Mouse (Mus musculus) adrenal gland, adult 18-20 months (tissue): ENCODE measurements around the gene Fam160b1. TPM values are rescaled to one million over a fixed set of nuclear protein-coding genes. Genes with fewer than 3 reads are reported as not detected.

ENCODE experiments used
- DNase-seq, 2 experiments: peaks; one replicate each; pipeline ENCODE4 v3.0.0; 2021 to 2022; ENCODE audit warnings: low spot score in 2 of 2
- total RNA-seq, 2 experiments: library from RNA; stranded (reverse); gene quantifications; 1 replicate in 1 of 2; 2 replicates in 1 of 2; pipeline ENCODE4 v1.2.3; 2021

Fam160b1 gene
- total RNA-seq, 2 experiments from 2014 or later, result 17.1 to 20.3 TPM

DNA sequence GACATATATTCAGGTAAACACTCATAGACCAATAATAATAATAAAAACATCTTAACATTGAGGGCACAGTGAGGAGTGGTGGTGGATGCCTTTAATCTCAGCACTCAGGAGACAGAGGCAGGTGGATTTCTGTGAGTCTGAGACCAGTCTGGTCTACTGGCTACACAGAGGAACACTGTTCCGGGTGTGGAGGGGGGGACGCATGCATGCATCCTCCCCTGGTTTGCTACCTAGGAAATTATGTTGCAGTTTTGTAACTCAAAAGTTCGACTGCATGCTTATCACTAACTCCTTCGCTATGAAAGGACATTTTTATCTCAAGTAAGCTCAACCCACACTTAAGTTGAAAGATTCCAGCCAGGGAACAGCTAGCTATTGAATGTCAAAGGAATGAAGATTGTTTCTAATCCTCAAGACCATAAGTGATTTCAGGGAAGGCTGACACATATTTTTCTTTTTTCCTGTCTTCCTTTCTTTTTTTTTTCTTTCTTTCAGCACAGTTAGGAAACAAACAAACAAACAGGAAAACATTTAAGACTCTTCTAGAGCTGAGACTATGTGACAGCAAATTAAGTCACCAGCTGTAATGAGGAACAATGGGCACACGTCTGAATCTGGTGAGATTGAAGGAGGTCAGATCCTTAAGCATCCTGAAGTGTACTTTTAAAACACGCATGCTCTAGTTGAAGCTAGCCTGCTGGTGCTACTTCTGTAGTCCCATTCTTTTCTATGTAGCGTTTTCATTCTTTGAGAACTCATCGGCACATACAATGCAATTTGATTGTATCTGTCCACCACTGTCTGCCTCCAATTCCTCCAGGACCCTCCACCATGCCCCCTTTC is 19.4 kb upstream of the Fam160b1 start:
- DNase-seq, result no peak

DNA sequence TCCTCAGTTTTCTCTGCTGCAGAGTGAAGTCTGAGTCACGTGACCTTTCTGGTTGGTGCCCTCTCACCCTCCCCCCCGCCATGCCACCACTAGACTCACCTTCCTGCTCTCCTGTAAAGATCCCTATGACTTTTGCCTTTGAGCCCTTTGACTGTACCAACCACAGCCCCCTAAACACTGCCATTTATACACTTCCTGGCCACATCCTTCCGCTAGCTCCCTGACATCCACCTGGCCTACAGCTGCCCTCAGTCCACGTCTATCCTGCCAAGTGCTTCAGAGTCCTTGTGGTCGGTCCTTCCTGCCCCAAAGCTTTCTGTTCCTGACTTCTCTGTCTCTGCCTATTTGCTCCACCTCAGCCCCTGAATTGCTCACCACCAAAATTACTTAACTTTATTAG is 16.6 kb upstream of the Fam160b1 start:
- DNase-seq, result no peak

DNA sequence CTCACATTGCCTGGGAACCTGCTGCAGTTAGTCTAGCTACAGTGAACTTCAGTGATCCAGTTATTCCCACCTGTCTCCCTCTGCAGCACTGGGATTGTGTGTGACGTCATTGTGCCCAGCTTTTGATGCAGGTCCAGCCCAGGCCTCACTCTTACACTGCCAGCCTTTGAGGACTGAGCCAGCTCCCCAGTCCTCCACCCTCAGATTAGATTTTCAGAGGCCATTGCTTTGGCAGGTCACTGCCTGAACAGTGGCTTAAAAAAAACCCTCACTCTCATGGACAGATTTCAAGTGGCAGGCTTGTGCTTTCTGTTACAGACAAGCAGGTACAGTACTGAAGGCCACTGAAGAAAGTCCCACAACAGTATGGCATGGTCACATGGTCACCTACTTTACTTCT is 15.8 kb upstream of the Fam160b1 start:
- DNase-seq, result no peak

DNA sequence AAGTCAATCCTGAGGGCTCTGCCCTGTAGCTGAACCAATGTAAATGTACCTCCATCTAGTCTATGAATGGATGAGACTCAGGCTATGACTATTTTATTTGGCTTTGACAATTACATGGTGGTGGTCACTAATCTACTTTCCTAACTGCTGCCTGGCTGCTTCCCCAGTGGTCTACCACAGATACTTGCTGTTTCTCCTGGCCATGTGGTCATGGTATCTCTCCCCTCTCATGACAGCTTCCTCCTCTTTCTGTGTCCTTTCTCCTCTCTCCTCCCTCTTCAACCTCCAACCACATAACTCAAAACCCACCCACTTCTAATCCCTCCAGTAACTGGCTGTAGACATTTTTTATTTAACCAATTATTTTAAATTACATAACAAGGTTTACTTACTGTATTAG is 11.4 kb upstream of the Fam160b1 start:
- DNase-seq, result no peak

DNA sequence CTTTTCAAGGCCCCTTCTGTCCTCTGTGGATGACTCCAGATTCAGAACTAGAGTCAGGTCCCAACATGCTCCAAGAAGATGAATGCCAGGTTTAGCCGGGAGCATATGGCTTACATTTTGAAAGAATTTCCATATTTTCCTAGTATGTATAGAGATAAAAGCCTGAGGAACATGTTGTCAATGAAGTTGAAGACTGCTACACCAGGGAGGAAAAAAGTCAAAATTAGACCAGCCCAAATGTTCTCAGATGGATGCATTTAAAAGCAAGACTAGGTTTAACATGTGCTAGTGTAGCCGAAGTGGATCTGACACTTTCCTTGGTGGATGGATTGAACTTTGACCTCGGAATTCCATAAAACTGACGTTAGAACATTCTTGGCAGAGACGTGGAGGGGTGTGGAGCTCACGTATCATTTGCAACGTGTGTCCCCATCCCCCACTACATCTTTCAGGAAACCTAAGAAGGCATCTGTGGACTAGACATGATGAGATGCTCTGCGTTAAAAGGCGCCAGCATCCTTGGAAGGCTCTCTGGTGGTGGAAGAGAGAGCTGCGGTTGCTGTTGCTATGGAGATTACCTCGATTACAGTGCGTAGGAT is 8.0 kb upstream of the Fam160b1 start:
- DNase-seq, result no peak

DNA sequence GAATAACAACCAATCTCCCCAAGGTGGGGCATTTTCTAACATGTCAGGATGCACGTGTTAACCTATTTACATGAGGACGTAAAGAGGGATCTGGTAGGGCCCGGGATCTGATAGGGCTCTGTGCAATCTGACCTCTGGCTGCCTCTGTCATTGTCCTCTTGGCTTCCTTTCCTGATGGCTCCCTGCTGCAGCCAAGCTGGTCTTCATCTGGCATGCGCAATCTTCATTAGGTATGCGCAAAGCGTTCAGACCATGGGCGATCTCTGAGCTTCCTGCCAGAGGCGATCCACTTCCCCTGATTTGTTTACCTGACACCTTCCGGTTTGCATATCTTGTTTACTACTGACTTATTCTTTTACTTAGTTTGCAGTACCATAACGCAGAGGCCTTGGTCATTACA is 7.3 kb upstream of the Fam160b1 start:
- no peak for DNase-seq

DNA sequence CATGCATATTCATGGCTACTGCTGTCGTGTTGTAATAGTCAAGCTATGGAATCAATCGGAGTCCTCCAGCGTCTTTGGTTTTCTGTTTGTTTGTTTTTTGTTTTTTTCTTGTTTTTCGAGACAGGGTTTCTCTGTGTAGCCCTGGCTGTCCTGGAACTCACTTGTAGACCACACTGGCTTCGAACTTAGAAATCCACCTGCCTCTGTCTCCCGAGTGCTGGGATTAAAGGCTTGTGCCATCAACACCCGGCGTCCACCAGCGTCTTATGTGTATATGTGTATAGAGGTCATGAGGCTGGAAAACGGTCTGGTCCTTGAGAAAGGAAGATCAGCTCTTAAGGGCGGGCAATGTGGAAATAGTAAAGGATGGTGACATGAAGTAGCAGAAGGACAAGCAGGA is 6.4 kb upstream of the Fam160b1 start:
- no peak for DNase-seq

DNA sequence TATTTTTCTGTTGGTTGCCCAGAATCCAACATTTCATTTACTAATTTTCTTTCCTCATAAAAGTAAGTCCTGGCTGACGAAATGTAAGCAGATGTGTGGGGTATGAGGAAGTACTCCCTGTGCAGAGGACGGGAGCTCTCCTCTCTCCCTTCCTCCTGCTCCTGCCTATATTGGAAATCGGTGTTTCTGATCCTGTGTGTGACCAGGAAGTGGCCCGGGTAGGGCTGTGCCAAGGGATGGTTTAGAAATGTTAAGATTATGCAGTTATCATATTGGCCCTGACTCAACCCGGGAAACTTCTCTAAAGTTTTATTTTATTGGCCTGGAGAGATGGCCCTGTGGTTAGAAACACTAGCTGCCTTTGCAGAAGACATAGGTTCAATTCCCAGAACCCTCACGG is 5.8 kb upstream of the Fam160b1 start:
- DNase-seq, result no peak

DNA sequence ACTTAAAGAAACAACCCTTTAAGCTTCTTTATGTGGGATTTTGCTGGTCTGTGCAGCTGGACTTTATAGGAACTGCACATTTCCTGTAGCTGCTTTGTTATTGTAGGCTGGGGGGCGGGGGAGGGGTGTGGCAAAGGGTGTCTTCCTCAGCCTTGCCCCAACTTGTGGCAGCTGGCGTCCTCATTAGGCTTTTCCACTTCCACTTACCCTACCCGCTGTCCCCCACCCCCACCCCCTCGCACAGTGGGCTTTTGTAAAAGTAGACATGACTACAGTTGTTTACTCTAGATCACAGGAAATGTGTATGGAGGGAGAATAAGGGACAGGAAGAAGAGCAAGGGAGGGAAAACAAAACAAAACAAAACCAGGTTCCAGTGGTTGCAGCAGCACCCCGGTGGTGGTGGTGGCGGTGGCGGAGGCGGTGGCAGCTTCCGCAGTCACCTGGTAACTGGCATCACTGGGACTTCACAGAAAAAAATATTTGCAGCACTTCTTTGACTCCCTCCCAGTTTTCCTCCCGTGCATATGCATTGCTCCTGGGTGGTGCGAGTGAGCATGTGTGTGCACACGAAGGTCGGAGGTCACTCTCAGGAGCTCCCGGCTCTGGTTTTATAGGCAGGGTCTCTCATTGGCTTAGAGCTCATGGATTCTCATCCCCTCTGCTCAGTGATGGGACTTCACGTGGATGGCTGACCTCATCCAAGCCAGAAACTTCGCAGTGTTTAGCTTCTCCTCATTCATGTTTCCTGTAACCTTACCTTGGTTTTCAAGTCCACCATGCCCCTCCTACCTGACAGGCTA is 4.8 kb upstream of the Fam160b1 start:
- DNase-seq, result peak in 1 of 2 experiments; percentile 18

DNA sequence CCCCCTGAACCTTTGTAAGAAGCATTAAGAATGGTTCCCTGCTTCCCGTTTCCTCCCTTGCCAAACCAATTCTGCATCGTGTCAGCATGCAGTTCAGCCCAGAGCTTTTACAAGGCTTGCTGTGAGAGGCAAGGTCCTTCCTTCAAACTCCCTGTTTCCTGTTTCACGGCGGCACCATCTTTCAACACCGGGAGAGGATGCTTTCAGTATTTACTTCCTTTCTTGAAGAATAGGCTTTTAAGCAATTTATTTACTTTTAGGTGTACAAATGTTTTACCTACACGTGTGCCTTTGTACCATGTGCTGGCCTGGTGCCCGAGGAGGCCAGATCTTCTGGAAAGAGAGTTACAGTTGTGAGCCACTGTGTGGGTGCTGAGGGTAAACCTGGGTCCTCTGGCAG is 4.2 kb upstream of the Fam160b1 start:
- peak in 1 of 2 experiments; percentile 20 for DNase-seq

DNA sequence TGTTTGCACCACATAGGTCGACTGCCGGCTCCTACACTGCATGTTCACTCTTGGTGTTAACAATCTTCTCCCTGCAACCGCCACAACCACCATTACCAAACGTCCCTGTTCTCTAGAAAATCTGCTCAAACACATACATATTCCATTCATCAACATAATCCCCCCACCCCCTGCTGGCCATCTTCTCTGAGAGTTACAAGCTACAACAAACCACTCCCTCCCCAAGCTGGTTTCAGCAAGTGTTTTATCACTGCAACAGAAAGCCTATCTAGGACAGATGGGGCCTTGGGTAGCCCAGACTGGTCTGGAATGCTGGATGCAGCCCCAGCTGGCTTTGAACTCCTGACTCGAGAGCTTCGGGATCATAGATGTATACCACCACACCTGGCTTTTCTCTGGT is 3.2 kb upstream of the Fam160b1 start:
- no peak for DNase-seq

DNA sequence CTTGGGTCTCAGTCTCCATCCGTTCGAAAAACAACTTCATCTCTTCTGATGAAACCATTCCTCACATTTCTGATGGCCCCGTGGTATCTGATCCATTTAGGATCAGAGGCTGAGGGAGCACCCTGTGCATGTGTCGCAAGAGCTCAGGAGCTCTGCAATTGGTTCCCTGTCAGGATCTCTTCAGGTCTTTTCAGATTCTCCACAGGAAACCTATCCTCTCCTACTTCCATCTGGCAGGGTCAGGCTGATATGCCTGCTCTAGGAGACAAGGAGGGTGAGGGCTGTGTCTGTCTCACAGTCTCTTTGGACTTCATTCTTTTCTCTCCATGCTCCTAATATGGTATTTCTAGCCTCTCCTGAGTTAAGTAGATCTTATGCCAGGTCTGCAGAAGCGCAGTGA is 2.7 kb upstream of the Fam160b1 start:
- DNase-seq, result no peak

DNA sequence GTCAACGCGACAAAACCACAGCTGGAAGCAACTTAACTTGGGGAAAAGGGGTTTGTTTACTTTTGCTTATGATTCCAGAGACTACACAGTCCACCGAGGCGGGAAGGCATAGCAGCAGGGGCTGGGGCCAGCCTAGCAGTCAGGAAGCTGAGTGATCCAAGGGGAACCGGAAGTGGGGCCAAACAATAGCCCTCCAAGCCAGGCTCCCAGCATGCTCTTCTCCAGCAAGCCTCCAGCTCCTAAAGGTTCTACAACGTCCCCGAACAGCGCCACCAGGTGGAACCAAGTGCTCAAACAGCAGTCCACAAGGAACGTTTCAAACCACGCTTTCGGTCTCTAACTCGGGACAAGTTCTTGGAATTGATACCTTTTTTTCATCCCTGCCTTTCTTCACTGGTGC is 2.2 kb upstream of the Fam160b1 start:
- peak in 1 of 2 experiments; percentile 73 for DNase-seq

DNA sequence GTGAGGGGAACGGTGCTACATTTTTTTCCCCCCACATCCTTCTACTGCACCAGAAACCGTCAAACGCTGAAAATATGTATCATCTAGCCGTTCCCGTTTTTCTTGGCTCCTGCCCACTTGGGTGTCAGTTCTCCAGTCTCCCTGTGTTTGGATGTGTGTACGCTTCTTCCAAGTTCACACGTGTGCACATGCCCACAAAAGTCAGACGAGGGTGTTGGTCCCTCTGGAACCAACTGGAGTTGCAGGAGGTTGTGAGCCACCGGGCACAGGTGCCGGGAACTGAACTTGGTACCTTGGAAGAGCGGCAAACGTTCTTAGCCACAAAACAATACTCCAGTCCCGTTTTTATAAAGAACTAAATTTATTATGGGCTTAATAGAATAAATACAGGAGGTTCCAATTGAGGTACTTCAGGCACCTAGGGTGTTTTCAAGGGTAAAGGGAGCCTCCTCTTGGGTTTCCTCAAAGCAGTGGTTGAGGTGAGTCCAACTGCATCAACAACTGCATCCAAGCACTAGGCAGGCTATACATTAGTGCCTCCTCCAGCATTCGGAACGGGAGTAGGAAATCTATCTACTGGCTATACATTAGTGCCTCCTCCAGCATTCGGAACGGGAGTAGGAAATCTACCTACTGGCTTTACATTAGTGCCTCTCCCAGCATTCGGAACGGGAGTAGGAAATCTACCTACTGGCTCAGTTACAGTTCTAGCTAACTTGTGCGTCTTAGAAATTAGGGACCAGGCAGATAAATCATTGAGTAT is 1.5 kb upstream of the Fam160b1 start:
- peak in 1 of 2 experiments; percentile 19 for DNase-seq

DNA sequence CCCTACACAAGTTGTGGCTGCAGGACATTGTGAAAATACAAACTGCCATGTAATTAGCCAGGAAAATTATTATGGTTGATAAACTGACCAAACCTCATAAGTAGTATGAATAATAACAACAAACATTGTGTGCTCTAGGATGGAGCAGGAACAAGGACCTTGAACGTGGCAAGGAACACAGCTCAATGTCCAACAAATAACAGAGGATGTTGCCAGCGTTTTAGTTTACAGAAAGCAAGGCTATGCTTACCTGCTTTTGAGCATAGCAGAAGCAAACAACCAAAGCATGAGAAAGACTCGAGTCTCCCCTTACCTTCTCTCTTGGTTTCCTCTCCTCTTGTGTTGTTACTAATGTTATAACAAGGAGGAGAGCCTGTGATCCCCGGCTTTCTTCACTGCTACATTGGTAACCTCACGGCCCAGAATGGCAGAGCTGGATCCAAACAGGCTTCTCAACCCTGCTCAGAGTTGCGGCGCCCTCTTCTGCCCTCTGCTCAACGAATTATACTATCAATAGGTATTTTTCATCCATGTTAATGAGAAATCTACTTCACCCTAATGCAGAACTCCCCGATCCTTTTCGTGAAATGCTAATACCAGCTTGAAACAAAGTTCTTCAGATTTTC is 666 bp upstream of the Fam160b1 start:
- peak in 1 of 2 experiments; percentile 34 for DNase-seq

DNA sequence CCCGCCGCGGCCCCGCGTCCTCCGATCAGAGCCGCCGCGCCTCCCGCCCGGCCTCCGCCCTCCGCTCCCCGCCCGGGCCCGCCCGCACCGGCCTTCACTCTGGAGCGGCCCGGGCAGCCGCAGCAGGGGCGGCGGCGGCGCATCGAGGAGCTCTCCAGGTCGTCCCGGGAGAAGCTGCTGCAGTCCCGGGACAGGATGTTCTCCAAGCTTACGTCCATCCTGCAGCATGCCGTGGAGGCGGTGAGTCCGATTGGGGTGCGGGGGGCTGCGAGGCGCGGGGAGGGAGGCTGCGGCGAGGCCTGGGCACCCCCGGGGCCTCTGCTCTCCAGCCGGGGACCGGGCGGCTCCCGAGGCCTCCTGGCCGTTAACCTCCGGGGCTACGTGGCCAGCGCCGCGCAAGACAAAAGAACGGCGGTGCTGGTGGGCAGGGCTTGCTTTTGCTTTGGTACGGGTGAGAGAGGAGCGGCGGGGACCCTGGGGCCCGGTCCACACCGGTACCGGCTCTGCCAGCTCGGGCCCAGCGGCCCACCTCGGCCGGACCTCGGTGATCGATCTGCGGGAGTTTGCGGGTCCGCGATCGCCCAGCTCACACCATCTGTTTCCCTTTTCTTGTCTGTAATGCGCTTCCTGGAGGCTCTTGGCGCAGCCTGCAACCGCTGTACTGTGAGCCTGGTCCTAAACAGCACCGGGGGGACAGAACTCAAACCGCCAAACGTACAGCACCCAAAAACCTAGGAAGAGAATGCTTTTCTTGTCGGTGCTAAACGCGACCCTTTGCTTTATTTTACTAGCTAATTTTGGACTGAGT is 855 bp downstream of the Fam160b1 start:
- peak; percentile 65 to 68 for DNase-seq

DNA sequence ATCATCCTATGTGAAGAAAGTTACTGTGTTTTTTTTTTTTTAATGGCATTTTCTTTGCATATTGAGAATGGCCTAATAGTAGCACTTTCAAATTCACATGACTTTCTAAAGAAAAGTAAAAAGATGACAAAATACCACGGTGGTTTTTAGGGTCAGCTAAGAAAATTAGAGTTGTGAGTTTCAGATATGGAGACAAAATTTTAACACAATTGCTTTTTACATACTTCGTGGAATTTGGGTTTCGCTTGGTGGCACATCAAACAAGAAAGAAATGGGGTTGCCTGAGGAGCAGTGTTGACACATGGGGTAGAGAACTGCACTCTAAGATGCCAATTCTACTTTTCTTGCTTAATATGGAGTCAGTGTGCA is 1.4 kb downstream of the Fam160b1 start:
- no peak for DNase-seq

DNA sequence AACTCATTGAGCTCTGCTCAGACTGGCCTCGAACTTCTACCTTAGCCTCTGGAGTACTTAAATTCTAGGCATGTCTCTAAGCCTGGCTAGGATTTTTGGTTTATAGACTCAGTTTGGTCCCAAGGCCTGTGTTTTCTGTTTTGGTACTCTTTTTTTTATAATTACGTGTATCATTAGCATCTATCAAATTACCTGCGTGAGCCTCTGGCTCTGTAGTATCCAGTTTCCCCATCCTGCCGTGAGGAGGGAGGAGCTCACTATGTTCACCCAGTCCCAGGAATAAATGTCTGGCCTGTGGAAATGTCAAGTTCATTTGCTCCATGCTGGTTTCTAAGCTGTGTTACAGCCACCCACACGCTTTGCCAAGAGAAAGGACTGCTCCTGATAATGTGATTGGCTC is 2.1 kb downstream of the Fam160b1 start:
- DNase-seq, result peak in 1 of 2 experiments; percentile 30

DNA sequence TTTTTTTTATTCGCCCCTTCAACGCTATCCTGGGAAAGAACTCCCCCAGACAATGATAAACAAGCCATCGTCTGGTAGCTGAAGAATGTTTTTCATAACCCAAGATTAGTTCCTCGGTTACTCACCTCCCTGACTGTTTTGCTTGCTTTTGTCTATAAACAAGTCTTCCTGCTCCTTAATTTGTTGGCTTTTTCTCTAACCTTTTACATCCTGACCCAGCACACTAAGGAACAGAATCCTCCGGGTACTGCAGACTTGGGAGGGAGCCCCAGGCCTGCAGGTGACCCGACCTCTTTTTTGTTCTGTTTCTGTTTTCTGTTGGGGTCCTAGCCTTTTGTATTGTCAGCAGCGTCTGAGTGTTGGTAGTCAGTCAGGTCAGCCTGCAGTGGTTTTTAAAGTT is 2.6 kb downstream of the Fam160b1 start:
- DNase-seq, result peak in 1 of 2 experiments; percentile 17

DNA sequence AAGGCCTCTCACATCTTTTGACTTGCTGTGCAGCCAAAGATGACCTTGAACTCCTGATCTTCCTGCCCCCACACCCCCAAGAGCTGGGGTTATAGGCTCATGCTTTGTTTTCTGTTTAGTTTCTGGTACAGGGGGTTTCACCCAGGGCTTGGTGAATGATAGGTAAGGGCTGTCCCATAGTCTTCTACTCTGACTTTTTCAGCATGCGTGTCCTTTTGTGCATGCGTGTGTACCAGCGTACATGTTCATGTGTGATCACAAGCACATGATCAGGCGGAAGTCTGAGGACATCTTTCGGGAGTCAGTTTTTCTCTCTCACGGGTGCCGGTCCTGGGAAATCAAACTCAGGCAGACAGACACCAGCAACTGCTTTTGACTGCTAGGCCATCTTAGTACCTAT is 3.1 kb downstream of the Fam160b1 start:
- peak in 1 of 2 experiments; percentile 18 for DNase-seq
